Mouse (Mus musculus) left cerebral cortex, postnatal 14 days (tissue): ENCODE results near the gene Mrps11. TPM values are rescaled to one million over a fixed set of nuclear protein-coding genes. Genes with fewer than 3 reads are reported as not detected.

Experiments
- total RNA-seq, 2 experiments: library from RNA; stranded (reverse); gene quantifications; 2 replicates each; pipeline ENCODE4 v1.2.3; 2021

Gene Mrps11
- total RNA-seq, 2 experiments from 2014 or later = 39.3 to 39.9 TPM

Other genes starting within 250 kb of the Mrps11 start
- gene Ntrk3, start 45.1 kb upstream of the Mrps11 start, total RNA-seq = 100 to 1,000 TPM; 137 TPM
- gene Mrpl46, start 412 bp downstream of the Mrps11 start, total RNA-seq = 10 to 100 TPM; 27.2 to 32.0 TPM
- gene Det1, start 64.1 kb downstream of the Mrps11 start, total RNA-seq = 1 to 10 TPM; 4.8 to 5.7 TPM
- 10 to 100 TPM; 22.3 to 24.0 TPM for gene Aen, start 112.7 kb downstream of the Mrps11 start, total RNA-seq
- gene Isg20, start 130.3 kb downstream of the Mrps11 start, total RNA-seq = 1 to 10 TPM in 1 of 2 experiments, under 1 TPM in 1; 0.90 to 1.0 TPM